Mouse (Mus musculus): ENCODE results near the gene Kcnip2.

GRCm38 (mm10) chr19:45745344-45746152, 70.3 kb downstream of the Kcnip2 start:
- TF ChIP-seq CTCF (IDR thresholded peaks at IDR 0.05; ENCODE audit: control insufficient read depth, insufficient read depth, insufficient read length) (no peak), MAX (IDR thresholded peaks at IDR 0.05) (no peak), USF1 (IDR thresholded peaks at IDR 0.05; ENCODE audit: low read depth) (no peak), FOSL1 (IDR thresholded peaks at IDR 0.05; ENCODE audit: insufficient read depth, low read length, poor library complexity, severe bottlenecking) (no peak), MYOD1 (IDR thresholded peaks at IDR 0.05; ENCODE audit: control insufficient read depth, insufficient read length, low read depth) (no peak), CEBPB (IDR thresholded peaks at IDR 0.05; ENCODE audit: low read depth) (no peak), MYOG (IDR thresholded peaks at IDR 0.05; ENCODE audit: control insufficient read depth, extremely low read depth, insufficient read length) (no peak)

Measured in C2C12 (cell line).